9 mouse cellular contexts compared by ENCODE assay signal in the genomic region with DNA sequence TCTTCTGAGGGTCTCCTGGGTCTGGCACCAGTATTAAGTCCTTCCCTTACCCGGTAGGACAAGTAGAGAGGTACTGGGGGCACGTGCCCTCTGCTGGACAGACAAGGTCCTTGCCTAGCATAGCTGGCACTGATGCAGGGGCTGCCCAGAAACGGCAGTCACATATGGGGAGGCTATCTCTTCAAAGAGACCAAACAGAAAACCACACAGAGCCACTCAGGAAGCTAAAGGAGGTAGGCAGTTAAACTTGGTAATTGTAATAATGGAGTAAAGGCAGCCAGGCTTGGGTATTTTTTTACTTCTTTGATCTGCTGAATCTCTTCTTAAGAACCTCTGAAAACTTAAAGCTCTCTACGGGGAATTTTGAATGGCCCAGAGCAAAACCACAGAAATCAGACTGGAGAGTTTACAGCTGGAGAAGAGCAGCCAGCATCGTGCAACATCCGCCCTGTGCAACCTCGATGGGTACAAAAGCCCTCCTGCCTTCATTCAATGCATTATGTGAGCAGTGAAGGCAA. TPM values are rescaled to one million over a fixed set of nuclear protein-coding genes. Genes with fewer than 3 reads are reported as not detected.
A peak's percentile ranks its signal among the peaks of the same experiment; 100 is the strongest.
DNase-seq lines count a peak whose midpoint lies in the region; ATAC-seq and TF ChIP-seq lines count a peak whose summit lies in the region.
"Had no signal": no experiment of that assay in that cellular context is flagged by ENCODE, and none has a peak within 500 bp of the region (broad histone marks: within the 10 kb centered on the region; RNA-seq: fewer than 3 reads in every experiment).

No protein-coding gene starts in this region.

- H3K9me3 ChIP-seq in lung, postnatal 0 days (ENCODE audit: low read length), result no peaks in the 10 kb centered on the region
- H3K9me3 ChIP-seq: hindbrain, embryonic 15.5 days had no signal

- no peaks in the 10 kb centered on the region for H3K27me3 ChIP-seq in lung, postnatal 0 days (replicated peaks; ENCODE audit: insufficient read depth, low read length)
- H3K27me3 ChIP-seq: hindbrain, embryonic 15.5 days had no signal

- H3K4me2 ChIP-seq in lung, postnatal 0 days (replicated peaks; ENCODE audit: low read depth, low read length), result no peak overlapping the region
- H3K4me2 ChIP-seq: hindbrain, embryonic 15.5 days had no signal

- peak; percentile 73 for TF ChIP-seq CTCF in lung, postnatal 0 days (IDR thresholded peaks at IDR 0.05)

- TF ChIP-seq EP300 in lung, postnatal 0 days (IDR thresholded peaks at IDR 0.05), result no peak

- no peaks in the 10 kb centered on the region for H3K36me3 ChIP-seq in lung, postnatal 0 days (ENCODE audit: insufficient read depth, low read length)
- H3K36me3 ChIP-seq: hindbrain, embryonic 15.5 days had no signal

- no peak overlapping the region for H3K27ac ChIP-seq in lung, postnatal 0 days (ENCODE audit: low read length)
- H3K27ac ChIP-seq: hindbrain, embryonic 15.5 days had no signal

- peaks cover 12% of the 10 kb centered on the region; the same call in 1 of the 2 replicates for H3K4me1 ChIP-seq in lung, postnatal 0 days (ENCODE audit: insufficient read depth, low read depth, low read length)

- no peak overlapping the region for H3K4me3 ChIP-seq in lung, postnatal 0 days (ENCODE audit: low read depth, low read length)
- H3K4me3 ChIP-seq: hindbrain, embryonic 15.5 days had no signal

- peak; percentile 36; the same call in 1 of the 2 replicates for ATAC-seq in lung, postnatal 0 days

- WGBS in lung, postnatal 0 days, result 37% methylated on average over 7 of the region's 7 CpGs

- DNase-seq in adrenal gland, adult (ENCODE audit: inconsistent age in 2 of 2, low spot score in 1 of 2), result peak; percentile 41 to 78
- no peak for DNase-seq in adrenal gland, adult 18-20 months (ENCODE audit: low spot score in 2 of 2)
- DNase-seq in ovary, postnatal 36 days (ENCODE audit: low spot score), result peak; percentile 42
- no peak for DNase-seq in ovary, postnatal 14 days (ENCODE audit: low spot score)
- peak; percentile 92 for DNase-seq in induced T-regulatory cell, adult 2 months (ENCODE audit: low read depth)
- peak; percentile 61 for DNase-seq in lung, postnatal 0 days (ENCODE audit: low spot score)
- DNase-seq in thymus, postnatal 4 days, result peak; percentile 74
- DNase-seq in urinary bladder, postnatal 36 days (ENCODE audit: low spot score in 2 of 2), result no peak

- H3K9ac ChIP-seq in lung, postnatal 0 days (replicated peaks; ENCODE audit: low read depth), result no peak overlapping the region
- H3K9ac ChIP-seq: hindbrain, embryonic 15.5 days had no signal

RNA-seq across cellular contexts. Expression of gene Cyth1, which starts 16.0 kb away (rescaled TPM):
- total RNA-seq in adrenal gland, adult 18-20 months (2021), result 10 to 100 TPM; 29.4 to 32.2 TPM
- 19.4 and 19.5 TPM in 2 replicates for polyA plus RNA-seq in lung, postnatal 0 days (2015; fragmentation: Nextera tagmentation; extraction: Ambion mirVana)

RNA-seq across cellular contexts. Expression of gene Usp36, which starts 57.7 kb away (rescaled TPM):
- total RNA-seq in adrenal gland, adult 18-20 months (2021), result 10 to 100 TPM; 24.5 to 25.5 TPM
- polyA plus RNA-seq in lung, postnatal 0 days (2015; fragmentation: Nextera tagmentation; extraction: Ambion mirVana), result 10.5 and 11.8 TPM in 2 replicates

Comparison
In these comparisons a context has a peak if more than half of its experiments do, and no peak if none do; other contexts are left out.
1. DNase-seq: peak in adrenal gland, adult (2 of 2), ovary, postnatal 36 days (single experiment), induced T-regulatory cell, adult 2 months (single experiment), lung, postnatal 0 days (single experiment) and thymus, postnatal 4 days (single experiment); none in adrenal gland, adult 18-20 months (0 of 2), ovary, postnatal 14 days (single experiment) and urinary bladder, postnatal 36 days (0 of 2).